Mouse (Mus musculus): ENCODE measurements around the gene Cel.

GRCm38 (mm10) chr2:28517206-28517909, 45.8 kb downstream of the Cel start:
- TF ChIP-seq TAL1 (IDR thresholded peaks at IDR 0.05; ENCODE audit: low read length): no peak
- TF ChIP-seq EP300 (IDR thresholded peaks at IDR 0.05; ENCODE audit: low read depth in 1 of 2, low read length in 2 of 2): no peak
- no peak for TF ChIP-seq POLR2AphosphoS5 (IDR thresholded peaks at IDR 0.05; ENCODE audit: borderline replicate concordance, low read depth, low read length)
- TF ChIP-seq CTCF (IDR thresholded peaks at IDR 0.05 in 2 of 3, conservative IDR thresholded peaks at IDR 0.05 in 1 of 3; ENCODE audit: control insufficient read depth in 1 of 3, insufficient read depth in 1 of 3, low read depth in 2 of 3, low read length in 3 of 3, poor library complexity in 1 of 3, severe bottlenecking in 1 of 3): peak; percentile 92 to 98 (median 95)
- no peak for TF ChIP-seq CHD1 (IDR thresholded peaks at IDR 0.05; ENCODE audit: low read depth, low read length)
- TF ChIP-seq MEF2A (IDR thresholded peaks at IDR 0.05; ENCODE audit: extremely low read depth, insufficient replicate concordance, low read depth, low read length, poor library complexity, severe bottlenecking): no peak
